Mouse (Mus musculus): ENCODE data around the gene Med23.
A peak's percentile ranks its signal among the peaks of the same experiment; 100 is the strongest.

The Med23 gene

GRCm38 (mm10) chr10:24886008-24886407 lies 16.2 kb downstream of the Med23 start:
- no peak for DNase-seq

- no peak for DNase-seq
These were observed 18.6 kb downstream of the Med23 start for GRCm38 (mm10) chr10:24888343-24888742.

DNA sequence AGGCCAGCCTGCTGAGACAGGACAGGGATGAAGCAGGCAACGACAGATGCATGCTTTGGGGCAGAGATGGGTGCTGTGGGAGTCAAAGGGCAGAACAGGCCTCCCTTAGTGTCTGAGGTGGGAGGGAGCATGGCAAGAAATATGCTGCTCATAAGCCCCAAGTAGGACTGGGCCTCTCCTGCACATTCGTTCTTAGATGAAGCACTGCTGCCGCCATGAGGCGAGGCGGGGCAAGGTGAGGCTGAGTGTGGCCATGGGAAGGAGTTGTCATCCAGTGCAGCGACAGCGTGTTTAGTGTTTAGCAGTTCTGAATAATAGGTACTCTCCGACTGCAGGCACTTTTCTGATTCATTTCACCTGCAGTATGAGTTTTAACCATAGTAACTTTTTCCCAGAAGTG lies 26.1 kb downstream of the Med23 start:
- DNase-seq: peak; percentile 35

GRCm38 (mm10) chr10:24905627-24906026 lies 35.8 kb downstream of the Med23 start:
- no peak for DNase-seq

- DNase-seq: peak; percentile 16
These were observed 41.4 kb downstream of the Med23 start for GRCm38 (mm10) chr10:24911199-24911598.

DNA sequence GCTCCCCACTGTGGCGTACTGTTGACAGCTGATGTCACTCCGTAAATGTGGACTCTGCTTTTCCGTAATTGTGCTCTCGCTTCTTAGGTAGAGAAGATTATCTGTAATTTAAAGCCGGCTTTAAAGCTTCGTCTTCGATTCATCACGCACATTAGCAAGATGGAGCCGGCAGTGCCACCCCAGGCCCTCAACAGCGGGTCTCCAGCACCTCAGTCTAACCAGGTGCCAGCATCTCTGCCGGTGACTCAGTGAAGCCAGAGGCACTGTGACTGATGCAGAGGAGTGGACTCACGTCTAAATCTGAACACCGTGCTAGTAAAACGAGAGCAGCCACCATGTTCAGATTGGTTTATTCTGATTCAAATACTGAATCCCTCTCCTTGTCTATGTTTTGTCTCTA lies 42.8 kb downstream of the Med23 start:
- no peak for DNase-seq

- DNase-seq: no peak
These were observed 45.7 kb downstream of the Med23 start for GRCm38 (mm10) chr10:24915486-24915885.

GRCm38 (mm10) chr10:24922977-24923376 lies 53.2 kb downstream of the Med23 start:
- DNase-seq: no peak

GRCm38 (mm10) chr10:24924296-24924695 lies 54.5 kb downstream of the Med23 start:
- DNase-seq: no peak

- DNase-seq: no peak
These were observed 56.6 kb downstream of the Med23 start for GRCm38 (mm10) chr10:24926380-24926779.

DNA sequence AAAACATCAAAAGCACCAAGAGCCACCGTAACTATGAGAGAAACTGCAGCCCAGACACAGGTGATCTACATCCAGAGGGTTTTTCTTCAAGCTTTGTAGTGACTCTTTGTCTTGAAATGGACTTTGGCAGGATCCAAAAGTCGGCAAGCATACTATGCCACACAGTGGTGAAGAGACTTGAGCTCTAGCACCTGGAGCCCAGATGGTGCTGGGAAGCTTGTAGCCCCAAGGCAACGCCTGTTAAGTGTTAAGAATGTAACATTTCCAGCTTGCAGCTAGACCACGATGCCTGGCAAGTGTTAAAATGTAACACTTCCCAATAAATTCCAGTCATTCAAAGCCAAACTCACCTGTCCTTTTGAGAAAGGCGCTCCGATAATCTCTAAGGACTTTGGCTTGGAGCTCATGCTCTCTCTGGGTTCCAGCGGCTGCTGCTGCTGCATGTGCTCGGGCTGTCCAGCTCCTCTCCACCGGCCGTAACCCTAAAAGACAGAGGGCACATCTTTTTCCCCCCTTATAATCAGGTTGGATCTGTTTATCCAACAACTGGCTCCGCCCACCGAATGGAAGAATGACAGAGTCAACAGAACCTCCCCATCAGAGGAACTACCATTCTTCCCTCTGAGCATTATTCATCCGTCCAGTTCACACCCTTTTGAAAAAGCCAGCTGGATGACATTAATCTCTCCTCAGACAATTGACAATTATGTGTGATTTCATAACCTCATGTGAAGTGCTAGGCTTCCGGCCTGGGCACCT lies 57.4 kb downstream of the Med23 start, which contains the start of gene Arg1:
Gene Arg1, minus strand, starts transcription at position 523 of the 759 bp plus-strand sequence.
- no peak for DNase-seq

DNA sequence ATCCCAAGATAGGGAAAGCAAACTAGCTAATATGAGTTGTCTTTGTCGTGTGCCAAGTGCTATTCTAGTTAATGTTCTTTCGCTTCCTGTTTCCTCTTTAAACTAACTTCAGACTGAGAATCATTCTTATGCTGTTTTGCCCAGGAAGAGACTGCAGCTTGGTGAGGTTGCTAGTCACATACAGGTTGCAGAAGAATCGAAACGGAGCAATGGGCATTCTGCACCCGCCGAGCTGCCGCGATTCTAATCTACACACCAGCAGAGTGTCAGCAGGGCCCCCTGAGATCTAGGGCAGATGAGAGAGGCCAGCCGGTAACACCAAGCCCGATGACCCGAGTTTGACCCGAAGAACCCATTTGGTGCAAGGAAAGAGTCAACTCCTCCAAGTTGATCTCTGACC lies 58.3 kb downstream of the Med23 start:
- no peak for DNase-seq

GRCm38 (mm10) chr10:24930143-24930542 lies 60.4 kb downstream of the Med23 start:
- no peak for DNase-seq

DNA sequence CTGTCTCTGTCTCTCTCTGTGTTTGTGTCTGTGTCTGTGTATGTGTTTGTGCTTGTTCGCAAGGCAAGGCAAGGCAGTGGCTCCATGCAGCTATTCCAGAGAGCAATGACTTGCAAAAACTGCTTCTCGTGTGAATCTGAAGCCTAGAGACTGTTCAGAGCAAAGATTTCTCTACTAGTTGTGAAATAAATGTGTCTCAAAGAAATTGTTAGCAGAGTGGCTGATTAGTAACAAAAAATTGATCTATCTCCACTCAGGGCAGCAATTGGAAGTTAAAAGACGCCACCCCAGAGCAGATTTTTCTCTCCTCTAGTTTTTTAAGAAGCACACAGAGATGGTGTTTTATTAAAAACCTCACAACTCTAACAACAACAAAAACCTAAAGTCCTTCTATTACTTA lies 78.1 kb downstream of the Med23 start:
- no peak for DNase-seq

DNA sequence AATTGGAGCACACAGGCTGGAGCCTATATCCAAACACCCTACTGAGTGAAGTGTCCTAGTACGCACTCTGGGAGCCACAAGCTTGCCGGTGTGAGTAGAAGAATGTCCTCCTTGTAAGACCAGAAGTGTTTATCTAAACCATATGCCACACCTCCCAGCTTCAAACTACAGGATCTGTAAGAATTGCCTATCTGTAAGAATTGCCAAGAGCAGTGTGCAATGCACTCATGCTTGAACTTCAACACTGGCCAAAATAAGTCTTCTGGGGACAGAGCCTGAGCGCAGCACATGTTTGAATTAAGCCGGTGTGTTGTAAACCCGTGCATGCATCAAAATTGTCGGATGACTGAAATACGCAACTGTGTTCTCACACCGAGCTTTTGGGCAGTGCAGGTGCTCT lies 78.5 kb downstream of the Med23 start:
- no peak for DNase-seq

GRCm38 (mm10) chr10:24950223-24950622 lies 80.4 kb downstream of the Med23 start:
- DNase-seq: no peak

- no peak for DNase-seq
These were observed 81.8 kb downstream of the Med23 start for GRCm38 (mm10) chr10:24951575-24951974.

GRCm38 (mm10) chr10:24952549-24952948 lies 82.8 kb downstream of the Med23 start:
- no peak for DNase-seq

- no peak for DNase-seq
These were observed 84.1 kb downstream of the Med23 start for GRCm38 (mm10) chr10:24953876-24954275.

- no peak for DNase-seq
These were observed 88.7 kb downstream of the Med23 start for GRCm38 (mm10) chr10:24958280-24959042.

GRCm38 (mm10) chr10:24959043-24959916 lies 89.5 kb downstream of the Med23 start:
- DNase-seq: no peak

DNA sequence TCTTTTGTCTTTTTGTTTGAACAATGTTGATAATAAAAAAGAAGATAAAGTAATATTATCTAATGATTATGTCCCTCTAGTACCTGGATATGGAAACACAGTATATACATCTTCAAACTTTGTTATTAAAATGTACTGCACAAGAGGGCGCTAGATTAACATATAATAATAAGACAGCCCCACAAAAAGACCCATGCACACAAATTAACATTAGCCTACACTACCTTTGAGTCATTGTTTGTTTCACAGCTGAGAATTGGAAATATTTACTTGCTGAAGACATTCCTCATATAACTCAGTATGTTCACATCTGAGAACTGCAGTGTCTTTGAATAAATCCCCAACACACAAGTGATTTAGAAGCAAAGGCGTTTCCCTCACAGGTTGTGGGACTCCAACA lies 91.3 kb downstream of the Med23 start:
- DNase-seq: no peak

DNA sequence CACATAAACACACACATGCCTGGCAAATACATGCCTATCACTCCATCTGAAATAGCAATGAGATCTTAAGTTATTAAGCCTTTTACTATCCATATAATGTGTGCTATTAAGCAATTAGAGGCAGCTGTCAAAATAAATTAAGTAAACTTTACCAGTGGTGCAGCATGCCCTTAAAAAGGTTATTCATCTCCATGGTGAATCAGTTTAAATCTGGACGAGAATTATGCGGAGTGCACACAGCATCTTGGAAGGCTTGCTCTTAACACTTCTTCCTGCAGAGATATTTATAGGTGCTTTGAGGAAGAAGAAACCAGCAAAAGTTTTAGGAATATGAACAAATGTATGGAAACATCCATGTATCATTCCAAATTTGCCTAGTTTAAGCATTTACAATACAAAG lies 92.1 kb downstream of the Med23 start:
- DNase-seq: no peak
